Mouse (Mus musculus) hindbrain, embryonic 11.5 days (tissue): ENCODE measurements at regions not wholly inside any gene's neighbourhood (a gene's known extent, or its start where the extent isn't known, plus 50 kb on each side); places are given as distances from the start of the nearest gene placed in this dataset.

Experiments
- ATAC-seq: fragments of 200-750 bp; cut with Nextera tagmentation; 2 replicates; pipeline ENCODE4 v1.8.0; 2017; ENCODE audit warnings: mild to moderate bottlenecking, moderate TSS enrichment, moderate library complexity; ENCODE audit not compliant: low FRiP score
- DNase-seq: peaks from one replicate; pipeline ENCODE4 v3.0.0-alpha.2; 2015; ENCODE audit warnings: low spot score
- H3K27ac ChIP-seq: fragments of 300-500 bp; sonication (generic); 2 replicates; pipeline ENCODE4 v1.5.1; 2014; ENCODE audit warnings: mild to moderate bottlenecking, low read depth, low read length
- H3K27me3 ChIP-seq: fragments of 300-500 bp; sonication (generic); 2 replicates; pipeline ENCODE4 v1.6.1; 2014; ENCODE audit warnings: mild to moderate bottlenecking, low read length, moderate library complexity, mixed read lengths; ENCODE audit not compliant: control insufficient read depth, insufficient read depth
- H3K36me3 ChIP-seq: fragments of 300-500 bp; sonication (generic); 2 replicates; pipeline ENCODE4 v1.6.1; 2014; ENCODE audit warnings: mild to moderate bottlenecking, low read length, moderate library complexity, mixed read lengths; ENCODE audit not compliant: control insufficient read depth, insufficient read depth
- H3K4me1 ChIP-seq: fragments of 300-500 bp; sonication (generic); replicated peaks from 2 replicates; pipeline ENCODE4 v1.6.1; 2014; ENCODE audit warnings: low read length, mixed read lengths; ENCODE audit not compliant: control insufficient read depth, insufficient read depth
- H3K4me2 ChIP-seq: fragments of 300-500 bp; sonication (generic); replicated peaks from 2 replicates; pipeline ENCODE4 v1.6.1; 2014; ENCODE audit warnings: mild to moderate bottlenecking, low read depth, low read length
- H3K4me3 ChIP-seq: fragments of 300-500 bp; sonication (generic); 2 replicates; pipeline ENCODE4 v1.5.1; 2014; ENCODE audit warnings: low read depth, low read length
- H3K9ac ChIP-seq: fragments of 300-500 bp; sonication (generic); 2 replicates; pipeline ENCODE4 v1.6.1; 2014; ENCODE audit warnings: low read depth, low read length
- H3K9me3 ChIP-seq: fragments of 300-500 bp; sonication (generic); 2 replicates; pipeline ENCODE4 v1.6.1; 2016; ENCODE audit warnings: low read length; ENCODE audit not compliant: control insufficient read depth
- WGBS: fragments of 180-500 bp; shearing (Covaris S2); extraction: QIAGEN DNeasy Blood & Tissue Kit; methylation state at CpG from one replicate; pipeline ENCODE4 v1.1.7; 2014; 5-methylcytosine and 5-hydroxymethylcytosine counted together

GRCm38 (mm10) chr2:45775691-45776090, 658.5 kb upstream of the Zeb2 start:
- no peaks in the 10 kb centered on the region for H3K36me3 ChIP-seq

GRCm38 (mm10) chr2:45774416-45774815, 657.2 kb upstream of the Zeb2 start:
- whole genome bisulfite sequencing: 79% methylated on average over 3 of the region's 3 CpGs
- Histone ChIP-seq H3K36me3 (no peaks in the 10 kb centered on the region), H3K27ac (no peak overlapping the region), H3K9me3 (no peaks in the 10 kb centered on the region), H3K4me1 (no peaks in the 10 kb centered on the region), H3K4me2 (no peak overlapping the region), H3K27me3 (no peaks in the 10 kb centered on the region), H3K9ac (no peak overlapping the region), H3K4me3 (no peak overlapping the region)
- ATAC-seq (no peak), DNase-seq (no peak)

More at GRCm38 (mm10) chr2:45775691-45776090, 658.5 kb upstream of the Zeb2 start:
- H3K9me3 ChIP-seq: no peaks in the 10 kb centered on the region
- H3K27me3 ChIP-seq: no peaks in the 10 kb centered on the region
- H3K4me1 ChIP-seq: no peaks in the 10 kb centered on the region
- 65% methylated on average over 4 of the region's 4 CpGs for WGBS
- DNase-seq: no peak
- H3K27ac ChIP-seq: no peak overlapping the region
- no peak overlapping the region for H3K9ac ChIP-seq
- no peak for ATAC-seq
- H3K4me2 ChIP-seq: no peak overlapping the region
- H3K4me3 ChIP-seq: no peak overlapping the region

- no peak for ATAC-seq
- Histone ChIP-seq H3K4me2 (no peak overlapping the region), H3K27ac (no peak overlapping the region), H3K27me3 (no peaks in the 10 kb centered on the region), H3K36me3 (no peaks in the 10 kb centered on the region), H3K4me3 (no peak overlapping the region), H3K9me3 (no peaks in the 10 kb centered on the region), H3K4me1 (no peaks in the 10 kb centered on the region), H3K9ac (no peak overlapping the region)
- WGBS: 79% methylated on average over 1 of the region's 1 CpGs
- DNase-seq: no peak
These were observed 640.0 kb upstream of the Zeb2 start for GRCm38 (mm10) chr2:45757176-45757575.

GRCm38 (mm10) chr2:45756395-45756794, 639.2 kb upstream of the Zeb2 start:
- H3K4me2 ChIP-seq: no peak overlapping the region
- H3K9ac ChIP-seq: no peak overlapping the region
- no peak overlapping the region for H3K27ac ChIP-seq
- ATAC-seq (no peak), DNase-seq (no peak)
- H3K36me3 ChIP-seq: no peaks in the 10 kb centered on the region
- no peaks in the 10 kb centered on the region for H3K27me3 ChIP-seq
- 89% methylated on average over 3 of the region's 3 CpGs for WGBS
- no peak overlapping the region for H3K4me3 ChIP-seq
- no peaks in the 10 kb centered on the region for H3K9me3 ChIP-seq
- no peaks in the 10 kb centered on the region for H3K4me1 ChIP-seq

GRCm38 (mm10) chr2:45751746-45752145, 634.6 kb upstream of the Zeb2 start:
- 61% methylated on average over 2 of the region's 2 CpGs for WGBS
- H3K36me3 ChIP-seq: no peaks in the 10 kb centered on the region
- no peaks in the 10 kb centered on the region for H3K9me3 ChIP-seq

GRCm38 (mm10) chr2:45749379-45749778, 632.2 kb upstream of the Zeb2 start:
- H3K36me3 ChIP-seq: no peaks in the 10 kb centered on the region
- ATAC-seq (no peak), DNase-seq (no peak)
- 76% methylated on average over 2 of the region's 2 CpGs for WGBS
- H3K4me1 ChIP-seq: no peaks in the 10 kb centered on the region
- no peaks in the 10 kb centered on the region for H3K9me3 ChIP-seq
- H3K9ac ChIP-seq: no peak overlapping the region
- no peak overlapping the region for H3K4me3 ChIP-seq
- H3K27ac ChIP-seq: no peak overlapping the region
- H3K27me3 ChIP-seq: no peaks in the 10 kb centered on the region
- H3K4me2 ChIP-seq: no peak overlapping the region

More at GRCm38 (mm10) chr2:45751746-45752145, 634.6 kb upstream of the Zeb2 start:
- no peak for ATAC-seq
- Histone ChIP-seq H3K27me3 (no peaks in the 10 kb centered on the region), H3K4me1 (no peaks in the 10 kb centered on the region), H3K9ac (no peak overlapping the region), H3K4me3 (no peak overlapping the region), H3K4me2 (no peak overlapping the region), H3K27ac (no peak overlapping the region)
- DNase-seq: no peak

GRCm38 (mm10) chr2:45747263-45748236, 630.4 kb upstream of the Zeb2 start:
- Histone ChIP-seq H3K9me3 (no peaks in the 10 kb centered on the region), H3K36me3 (no peaks in the 10 kb centered on the region), H3K4me2 (no peak overlapping the region), H3K9ac (no peak overlapping the region), H3K4me3 (no peak overlapping the region), H3K4me1 (no peaks in the 10 kb centered on the region), H3K27me3 (no peaks in the 10 kb centered on the region), H3K27ac (no peak overlapping the region)
- ATAC-seq (no peak), DNase-seq (no peak)
- WGBS: 83% methylated on average over 7 of the region's 7 CpGs

- H3K4me1 ChIP-seq: no peaks in the 10 kb centered on the region
- H3K27me3 ChIP-seq: no peaks in the 10 kb centered on the region
- H3K36me3 ChIP-seq: no peaks in the 10 kb centered on the region
- no peaks in the 10 kb centered on the region for H3K9me3 ChIP-seq
- no peak overlapping the region for H3K9ac ChIP-seq
- WGBS: 87% methylated on average over 4 of the region's 4 CpGs
- no peak overlapping the region for H3K4me3 ChIP-seq
- DNase-seq (no peak), ATAC-seq (no peak)
- H3K4me2 ChIP-seq: no peak overlapping the region
- no peak overlapping the region for H3K27ac ChIP-seq
These were observed 629.4 kb upstream of the Zeb2 start for GRCm38 (mm10) chr2:45746606-45747005.

- H3K9ac ChIP-seq: no peak overlapping the region
- ATAC-seq (peak; percentile 88), DNase-seq (peak; percentile 34)
- H3K27me3 ChIP-seq: no peaks in the 10 kb centered on the region
- H3K4me2 ChIP-seq: no peak overlapping the region
- H3K36me3 ChIP-seq: no peaks in the 10 kb centered on the region
- H3K4me1 ChIP-seq: no peaks in the 10 kb centered on the region
- no peak overlapping the region for H3K4me3 ChIP-seq
- H3K9me3 ChIP-seq: no peaks in the 10 kb centered on the region
- WGBS: 23% methylated on average over 2 of the region's 2 CpGs
- no peak overlapping the region for H3K27ac ChIP-seq
These were observed 619.1 kb upstream of the Zeb2 start for GRCm38 (mm10) chr2:45736278-45736677.
